Mouse (Mus musculus): ENCODE data around the gene 1500015O10Rik. TPM values are rescaled to one million over a fixed set of nuclear protein-coding genes. Genes with fewer than 3 reads are reported as not detected.

The 1500015O10Rik gene
- total RNA-seq (2021) = 10 to 100 TPM in 1 of 2 experiments, 1 to 10 TPM in 1; 4.0 to 49.2 TPM
- long read RNA-seq, experiment 1, partial matches to known transcripts = 5 of 5 reads
- long read RNA-seq, experiment 1, other reads (novel, unspliced or antisense) = 0 of 5 reads
- long read RNA-seq, experiment 2, transcript 1500015O10Rik-201 (4 exons, 902 nt) = major isoform, 47 of 175 reads
- long read RNA-seq, experiment 2, partial matches to known transcripts = 126 of 175 reads
- long read RNA-seq, experiment 2, other reads (novel, unspliced or antisense) = 2 of 175 reads

DNA sequence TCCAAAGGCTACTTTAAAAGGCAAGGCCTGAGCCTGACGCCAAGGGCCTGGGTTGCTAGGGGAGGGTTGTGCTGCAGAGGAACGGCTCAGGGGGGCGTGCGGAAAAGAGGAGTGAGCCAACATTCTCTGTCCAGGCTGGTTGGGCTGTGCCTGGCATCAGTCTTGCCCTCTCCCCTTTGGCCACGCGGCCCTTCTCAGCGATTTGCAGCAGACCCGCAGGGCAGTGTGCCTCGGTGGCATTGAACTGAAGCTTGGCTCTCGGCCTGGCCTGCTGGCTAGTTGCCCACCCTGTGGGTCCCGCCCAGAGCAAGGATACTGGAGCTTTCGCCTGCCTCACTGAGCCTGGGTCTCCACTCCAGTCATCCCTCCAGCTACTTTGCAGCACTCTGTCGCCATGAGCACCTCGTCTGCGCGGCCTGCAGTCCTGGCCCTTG is at the start of gene 1500015O10Rik:
Gene 1500015O10Rik, plus strand, starts transcription at position 112 of the 434 bp plus-strand sequence.
- peak; percentile 74 to 86 for DNase-seq (ENCODE audit: low spot score in 2 of 2)

- DNase-seq (ENCODE audit: low spot score in 2 of 2) = no peak
Measured at GRCm38 (mm10) chr1:43689983-43690382, 40.4 kb upstream of the 1500015O10Rik start.

- DNase-seq (ENCODE audit: low spot score in 2 of 2) = no peak
Measured at GRCm38 (mm10) chr1:43690507-43690906, 39.9 kb upstream of the 1500015O10Rik start.

DNA sequence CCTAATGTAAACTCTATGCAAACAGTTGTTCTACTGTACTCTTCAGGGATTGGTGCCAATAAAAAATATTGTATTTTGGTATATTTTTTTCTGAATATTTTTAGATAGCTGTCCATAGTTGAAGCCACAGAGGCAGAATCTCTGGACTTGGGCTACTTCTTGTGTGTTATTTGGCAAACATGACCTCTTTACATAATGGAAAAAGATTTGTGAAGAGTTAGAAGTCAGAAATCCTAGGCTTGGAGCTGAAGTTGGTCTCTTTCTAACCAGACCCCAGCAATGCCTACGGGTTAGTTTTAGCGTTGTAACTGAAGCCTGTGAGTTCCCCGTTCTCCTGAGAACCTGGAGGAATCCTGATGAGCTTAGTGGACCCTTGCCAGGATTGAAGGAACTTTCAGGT is 36.3 kb upstream of the 1500015O10Rik start:
- DNase-seq (ENCODE audit: low spot score in 2 of 2) = no peak

GRCm38 (mm10) chr1:43694851-43695545 is 35.4 kb upstream of the 1500015O10Rik start:
- DNase-seq (ENCODE audit: low spot score in 2 of 2) = peak; percentile 84 to 95

DNA sequence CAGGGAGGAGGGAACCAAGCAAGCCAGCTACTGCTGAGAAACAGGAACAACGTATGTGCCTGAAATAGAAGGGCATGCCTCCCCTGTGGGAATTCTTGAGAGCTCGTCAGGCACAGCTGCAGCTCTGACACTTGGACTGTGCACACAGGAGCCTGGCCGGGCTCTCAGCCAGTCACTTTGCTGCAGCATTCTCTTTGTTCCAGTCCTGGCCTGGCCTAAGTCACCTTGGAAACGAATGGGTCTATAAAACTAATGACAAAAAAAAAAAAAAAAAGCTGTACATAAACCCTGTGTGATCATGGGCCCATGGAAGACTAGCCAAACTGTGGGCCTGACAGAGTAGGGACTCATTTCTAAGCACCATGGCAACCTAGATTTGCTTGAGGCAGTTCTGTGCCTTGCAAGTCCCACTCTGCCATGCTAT is 31.8 kb upstream of the 1500015O10Rik start:
- DNase-seq (ENCODE audit: low spot score in 2 of 2) = peak in 1 of 2 experiments; percentile 15

- DNase-seq (ENCODE audit: low spot score in 2 of 2) = no peak
Measured at GRCm38 (mm10) chr1:43714841-43715240, 15.6 kb upstream of the 1500015O10Rik start.

GRCm38 (mm10) chr1:43717967-43718366 is 12.4 kb upstream of the 1500015O10Rik start:
- no peak for DNase-seq (ENCODE audit: low spot score in 2 of 2)

DNA sequence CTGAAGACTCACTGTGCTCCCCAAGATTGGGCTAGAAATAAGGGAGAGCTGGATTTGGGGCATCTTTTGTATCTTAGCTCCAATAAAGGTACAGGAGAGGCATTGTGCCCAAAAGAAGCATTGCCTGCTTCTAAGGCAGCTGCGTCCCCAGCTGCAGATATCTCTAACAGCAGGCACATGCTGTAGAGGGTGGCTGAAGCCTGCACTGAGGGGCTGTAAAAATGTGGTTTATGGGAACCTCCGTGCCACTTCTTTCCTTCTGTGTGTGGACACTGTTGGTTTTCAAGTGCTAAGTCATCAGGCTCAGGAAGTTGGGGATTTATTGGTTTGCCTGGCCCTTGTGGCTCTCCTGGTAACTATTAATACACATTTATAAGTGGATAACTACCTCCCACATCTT is 11.6 kb upstream of the 1500015O10Rik start:
- no peak for DNase-seq (ENCODE audit: low spot score in 2 of 2)

GRCm38 (mm10) chr1:43722459-43722858 is 7.9 kb upstream of the 1500015O10Rik start:
- no peak for DNase-seq (ENCODE audit: low spot score in 2 of 2)

DNA sequence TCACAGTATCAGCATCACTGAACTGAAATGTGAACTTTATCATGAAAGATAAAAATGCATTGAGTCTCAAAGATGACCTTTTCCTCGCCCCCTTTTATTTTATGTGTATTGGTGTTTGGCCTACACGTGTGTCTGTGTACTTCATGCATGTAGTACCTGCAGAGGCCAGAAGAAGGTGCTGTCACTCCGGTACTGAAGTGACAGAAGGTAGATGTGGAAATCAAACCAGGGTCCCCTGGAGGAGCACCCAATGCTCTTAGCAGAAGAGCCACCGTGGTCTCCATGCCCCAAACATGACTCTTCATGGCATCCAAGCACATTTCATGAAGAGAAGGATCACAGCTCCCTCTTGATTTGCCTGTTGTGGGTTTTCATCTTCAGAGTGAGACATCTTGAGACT is 1.7 kb downstream of the 1500015O10Rik start:
- DNase-seq (ENCODE audit: low spot score in 2 of 2) = no peak

GRCm38 (mm10) chr1:43732657-43733056 is 2.3 kb downstream of the 1500015O10Rik start:
- DNase-seq (ENCODE audit: low spot score in 2 of 2) = peak in 1 of 2 experiments; percentile 55

DNA sequence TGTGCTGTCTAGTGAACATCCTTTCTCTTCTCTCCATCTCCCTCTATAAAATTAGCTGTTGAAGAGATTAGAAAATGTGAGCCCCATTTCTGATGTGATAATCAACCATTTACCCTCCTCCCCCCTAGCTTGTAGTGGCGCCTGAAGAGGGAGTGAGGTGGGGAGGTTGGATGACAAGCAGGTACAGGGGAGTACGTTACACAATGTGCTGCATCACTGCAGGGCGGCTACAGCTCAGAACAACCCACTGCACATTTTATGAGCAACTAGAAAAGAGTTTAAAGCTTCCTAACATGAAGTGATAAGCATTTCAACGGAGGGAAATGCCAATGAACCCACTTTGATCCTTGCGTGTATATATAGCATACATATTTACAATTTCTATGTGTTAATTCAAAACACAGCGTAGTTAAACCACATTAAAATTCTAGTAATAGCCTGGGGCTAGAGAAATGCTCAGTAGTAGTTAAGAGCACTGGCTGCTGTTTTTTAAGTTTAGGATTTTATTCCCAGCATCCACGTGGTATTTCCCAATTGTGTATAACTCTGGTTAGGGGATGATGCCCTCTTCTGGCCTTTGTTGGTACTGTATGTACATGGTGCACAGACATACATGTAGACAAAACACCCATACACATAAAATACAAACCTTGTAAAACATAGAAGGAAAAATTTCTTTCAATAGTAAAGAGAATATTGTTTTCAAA is 7.6 kb downstream of the 1500015O10Rik start:
- DNase-seq (ENCODE audit: low spot score in 2 of 2) = peak; percentile 61 to 78

GRCm38 (mm10) chr1:43738519-43738894 is 8.1 kb downstream of the 1500015O10Rik start:
- no peak for DNase-seq (ENCODE audit: low spot score in 2 of 2)

DNA sequence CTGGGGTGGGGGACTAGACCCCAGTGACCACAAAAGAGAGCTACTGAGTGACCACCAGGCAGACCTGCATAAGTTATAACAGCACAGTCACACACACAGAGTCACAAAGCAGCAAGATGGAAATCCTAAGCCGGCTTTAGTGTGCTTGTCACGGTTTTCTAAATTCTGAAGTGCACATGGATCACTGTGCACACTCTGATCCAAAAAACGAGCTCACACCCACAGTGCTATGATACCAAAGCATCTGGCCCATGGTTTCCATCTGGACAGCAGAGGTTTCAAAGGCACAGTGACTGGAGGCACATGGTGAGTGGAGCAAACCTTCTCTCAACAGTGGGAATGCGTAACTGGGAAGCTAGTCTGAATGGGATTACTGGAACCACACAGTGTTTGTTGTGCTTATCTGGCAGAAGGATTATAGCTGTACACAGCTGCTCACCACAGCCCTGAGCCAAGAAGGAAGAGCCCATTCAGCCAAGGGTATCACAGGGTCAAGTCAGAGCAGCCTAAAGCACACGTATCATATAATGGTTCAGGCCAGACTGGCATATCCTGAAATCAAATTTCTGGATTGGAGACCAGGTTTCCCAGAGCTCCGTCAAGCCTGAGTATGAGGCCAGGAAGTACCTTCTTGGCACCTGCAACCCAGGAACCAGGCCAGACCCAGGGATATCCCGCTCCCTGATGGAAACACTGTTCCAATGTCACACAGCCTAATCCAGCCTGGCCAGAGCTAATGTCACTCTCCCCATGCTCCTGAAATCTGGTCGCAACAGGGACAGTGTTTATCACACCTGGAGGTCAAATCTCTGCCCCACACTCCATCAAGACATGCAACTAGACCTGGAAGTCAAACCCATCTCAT is 24.3 kb downstream of the 1500015O10Rik start:
- peak in 1 of 2 experiments; percentile 45 for DNase-seq (ENCODE audit: low spot score in 2 of 2)

GRCm38 (mm10) chr1:43760085-43760484 is 29.7 kb downstream of the 1500015O10Rik start:
- peak in 1 of 2 experiments; percentile 29 for DNase-seq (ENCODE audit: low spot score in 2 of 2)

- DNase-seq (ENCODE audit: low spot score in 2 of 2) = no peak
Measured at GRCm38 (mm10) chr1:43764481-43764880, 34.1 kb downstream of the 1500015O10Rik start.

- DNase-seq (ENCODE audit: low spot score in 2 of 2) = no peak
Measured at GRCm38 (mm10) chr1:43766328-43766727, 35.9 kb downstream of the 1500015O10Rik start.

GRCm38 (mm10) chr1:43768385-43768990 is 38.1 kb downstream of the 1500015O10Rik start:
- DNase-seq (ENCODE audit: low spot score in 2 of 2) = no peak

- DNase-seq (ENCODE audit: low spot score in 2 of 2) = no peak
Measured at GRCm38 (mm10) chr1:43769348-43769747, 38.9 kb downstream of the 1500015O10Rik start.
